Comparison of ENCODE assay signal across 22 mouse cellular contexts in the genomic region with DNA sequence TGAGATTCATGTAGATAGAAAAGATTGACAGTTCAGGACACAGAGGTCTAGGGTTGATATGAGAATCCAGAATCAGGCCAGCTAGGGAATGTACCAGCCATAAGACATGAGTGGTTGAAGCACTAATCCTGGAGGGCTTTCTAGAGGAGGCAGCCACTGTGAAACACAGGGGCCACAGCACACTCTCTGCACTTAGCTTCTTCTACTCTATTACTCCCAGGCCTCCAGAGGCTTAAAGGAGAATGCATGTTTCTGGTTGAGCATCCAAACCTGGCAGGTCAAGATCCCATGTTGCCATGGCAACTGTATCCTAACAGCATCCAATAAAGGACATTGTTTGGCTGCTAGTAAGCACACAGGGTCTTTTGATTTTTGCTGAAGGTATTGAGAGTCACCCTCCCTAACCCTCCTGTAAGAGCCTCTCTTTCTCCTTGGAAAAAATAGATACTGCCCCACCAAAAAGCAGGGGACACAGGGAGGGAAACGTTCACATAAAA.
DNase-seq lines count a peak whose midpoint lies in the region; ATAC-seq and TF ChIP-seq lines count a peak whose summit lies in the region.
"Had no signal": no experiment of that assay in that cellular context is flagged by ENCODE, and none has a peak within 500 bp of the region (broad histone marks: within the 10 kb centered on the region; RNA-seq: fewer than 3 reads in every experiment).

No protein-coding gene starts in this region.

- H3K27ac ChIP-seq in forebrain, postnatal 0 days (ENCODE audit: low read depth, low read length), result no peak overlapping the region
- no peak overlapping the region for H3K27ac ChIP-seq in forebrain, embryonic 11.5 days (ENCODE audit: low read depth, low read length)
- no peak overlapping the region for H3K27ac ChIP-seq in neural tube, embryonic 14.5 days (ENCODE audit: low read depth, low read length)
- H3K27ac ChIP-seq in hindbrain, postnatal 0 days, result no peak overlapping the region
- H3K27ac ChIP-seq in neural tube, embryonic 15.5 days (replicated peaks), result no peak overlapping the region
- H3K27ac ChIP-seq: gastrocnemius, adult 2 months; kidney, postnatal 0 days; left cerebral cortex, adult 2 months; limb, embryonic 15.5 days; liver, embryonic 14.5 days; neural tube, embryonic 13.5 days had no signal

- no peak overlapping the region for H3K4me3 ChIP-seq in forebrain, postnatal 0 days (ENCODE audit: low read depth, low read length)
- H3K4me3 ChIP-seq in forebrain, embryonic 11.5 days (ENCODE audit: low read depth, low read length), result no peak overlapping the region
- no peak overlapping the region for H3K4me3 ChIP-seq in neural tube, embryonic 14.5 days (ENCODE audit: low read depth, low read length)
- H3K4me3 ChIP-seq in hindbrain, postnatal 0 days (ENCODE audit: low read length), result no peak overlapping the region
- no peak overlapping the region for H3K4me3 ChIP-seq in neural tube, embryonic 15.5 days (replicated peaks)
- H3K4me3 ChIP-seq: gastrocnemius, adult 2 months; left cerebral cortex, adult 2 months; limb, embryonic 15.5 days; megakaryocyte, embryonic 14.5 days; neural tube, embryonic 13.5 days had no signal

- H3K36me3 ChIP-seq in forebrain, postnatal 0 days (ENCODE audit: insufficient read depth), result no peaks in the 10 kb centered on the region
- H3K36me3 ChIP-seq in forebrain, embryonic 11.5 days (ENCODE audit: control insufficient read depth, insufficient read depth, low read length), result no peaks in the 10 kb centered on the region
- no peaks in the 10 kb centered on the region for H3K36me3 ChIP-seq in neural tube, embryonic 14.5 days (ENCODE audit: control insufficient read depth, insufficient read depth, low read length)
- no peaks in the 10 kb centered on the region for H3K36me3 ChIP-seq in hindbrain, postnatal 0 days (ENCODE audit: insufficient read depth, low read length)
- no peaks in the 10 kb centered on the region for H3K36me3 ChIP-seq in neural tube, embryonic 15.5 days
- H3K36me3 ChIP-seq: limb, embryonic 15.5 days; neural tube, embryonic 13.5 days had no signal

- no peak for TF ChIP-seq CTCF in forebrain, postnatal 0 days (IDR thresholded peaks at IDR 0.05; ENCODE audit: low read depth)
- TF ChIP-seq CTCF in hindbrain, postnatal 0 days (IDR thresholded peaks at IDR 0.05; ENCODE audit: low read depth), result no peak

- no peaks in the 10 kb centered on the region for H3K4me1 ChIP-seq in forebrain, postnatal 0 days (ENCODE audit: insufficient read depth)
- no peaks in the 10 kb centered on the region for H3K4me1 ChIP-seq in forebrain, embryonic 11.5 days (replicated peaks; ENCODE audit: control insufficient read depth, insufficient read depth, low read length)
- no peaks in the 10 kb centered on the region for H3K4me1 ChIP-seq in neural tube, embryonic 14.5 days (ENCODE audit: control insufficient read depth, insufficient read depth, low read length)
- peaks cover 10% of the 10 kb centered on the region; the same call in 1 of the 2 replicates for H3K4me1 ChIP-seq in hindbrain, postnatal 0 days (ENCODE audit: insufficient read depth, low read length)
- peaks cover 10% of the 10 kb centered on the region for H3K4me1 ChIP-seq in neural tube, embryonic 15.5 days
- H3K4me1 ChIP-seq: limb, embryonic 15.5 days; megakaryocyte, embryonic 14.5 days had no signal

- H3K27me3 ChIP-seq in forebrain, postnatal 0 days (ENCODE audit: insufficient read depth, low read length), result no peaks in the 10 kb centered on the region
- no peaks in the 10 kb centered on the region for H3K27me3 ChIP-seq in forebrain, embryonic 11.5 days (ENCODE audit: control insufficient read depth, insufficient read depth, low read length)
- H3K27me3 ChIP-seq in neural tube, embryonic 14.5 days (ENCODE audit: control insufficient read depth, insufficient read depth, low read length), result no peaks in the 10 kb centered on the region
- no peaks in the 10 kb centered on the region for H3K27me3 ChIP-seq in hindbrain, postnatal 0 days (ENCODE audit: insufficient read depth, low read length)
- no peaks in the 10 kb centered on the region for H3K27me3 ChIP-seq in neural tube, embryonic 15.5 days (replicated peaks)
- H3K27me3 ChIP-seq: limb, embryonic 15.5 days; neural tube, embryonic 13.5 days had no signal

- WGBS in forebrain, postnatal 0 days, result 13% methylated on average over 1 of the region's 1 CpGs
- WGBS in forebrain, embryonic 11.5 days, result 35% methylated on average over 1 of the region's 1 CpGs
- 33% methylated on average over 1 of the region's 1 CpGs for WGBS in neural tube, embryonic 14.5 days
- WGBS in hindbrain, postnatal 0 days, result 33% methylated on average over 1 of the region's 1 CpGs
- WGBS in neural tube, embryonic 15.5 days, result 56% methylated on average over 1 of the region's 1 CpGs

- no peak overlapping the region for H3K4me2 ChIP-seq in forebrain, postnatal 0 days (ENCODE audit: low read depth)
- H3K4me2 ChIP-seq in forebrain, embryonic 11.5 days (ENCODE audit: low read depth, low read length, severe bottlenecking), result no peak overlapping the region
- no peak overlapping the region for H3K4me2 ChIP-seq in neural tube, embryonic 14.5 days (ENCODE audit: low read depth, low read length)
- no peak overlapping the region for H3K4me2 ChIP-seq in hindbrain, postnatal 0 days (ENCODE audit: low read depth, low read length)
- no peak overlapping the region for H3K4me2 ChIP-seq in neural tube, embryonic 15.5 days
- H3K4me2 ChIP-seq: limb, embryonic 15.5 days; lung, embryonic 14.5 days; neural tube, embryonic 13.5 days had no signal

- ATAC-seq in forebrain, postnatal 0 days, result peak; percentile 46
- no peak for ATAC-seq in forebrain, embryonic 11.5 days (replicated peaks; ENCODE audit: low FRiP score)
- peak; percentile 28; the same call in 1 of the 2 replicates for ATAC-seq in neural tube, embryonic 14.5 days (ENCODE audit: low read depth)
- peak; percentile 33; the same call in 1 of the 2 replicates for ATAC-seq in hindbrain, postnatal 0 days
- ATAC-seq in neural tube, embryonic 15.5 days (ENCODE audit: low FRiP score), result 0 out of 2 replicates have a peak, but pooled peaks have one; percentile 29
- ATAC-seq: activated CD4-positive, CD25-positive, alpha-beta regulatory T cell, adult 4 months; inflammation-experienced regulatory T-cells, adult 6 months had no signal

- no peak overlapping the region for H3K9ac ChIP-seq in forebrain, postnatal 0 days
- no peak overlapping the region for H3K9ac ChIP-seq in forebrain, embryonic 11.5 days (ENCODE audit: low read length)
- no peak overlapping the region for H3K9ac ChIP-seq in neural tube, embryonic 14.5 days (replicated peaks; ENCODE audit: low read depth, low read length)
- no peak overlapping the region for H3K9ac ChIP-seq in hindbrain, postnatal 0 days (replicated peaks; ENCODE audit: low read length)
- H3K9ac ChIP-seq in neural tube, embryonic 15.5 days (replicated peaks), result no peak overlapping the region
- H3K9ac ChIP-seq: limb, embryonic 15.5 days; liver, embryonic 14.5 days; lung, embryonic 14.5 days; neural tube, embryonic 13.5 days had no signal

- no peaks in the 10 kb centered on the region for H3K9me3 ChIP-seq in forebrain, postnatal 0 days (ENCODE audit: low read length)
- H3K9me3 ChIP-seq in forebrain, embryonic 11.5 days (ENCODE audit: control insufficient read depth, low read length), result no peaks in the 10 kb centered on the region
- no peaks in the 10 kb centered on the region for H3K9me3 ChIP-seq in neural tube, embryonic 14.5 days (ENCODE audit: control insufficient read depth, low read length)
- H3K9me3 ChIP-seq in hindbrain, postnatal 0 days (ENCODE audit: low read length), result no peaks in the 10 kb centered on the region
- H3K9me3 ChIP-seq in neural tube, embryonic 15.5 days (replicated peaks), result no peaks in the 10 kb centered on the region
- H3K9me3 ChIP-seq: limb, embryonic 15.5 days; megakaryocyte, embryonic 14.5 days; neural tube, embryonic 13.5 days had no signal

- DNase-seq in forebrain, postnatal 0 days, result peak; percentile 49
- DNase-seq in forebrain, embryonic 11.5 days (ENCODE audit: low spot score), result no peak
- no peak for DNase-seq in neural tube, embryonic 10.5 days (ENCODE audit: extremely low spot score, low spot score)
- DNase-seq in hindbrain, postnatal 0 days (ENCODE audit: low spot score), result peak; percentile 67
- no peak for DNase-seq in ovary, postnatal 36 days (ENCODE audit: low spot score)
- DNase-seq: adrenal gland, adult 8-10 months; cerebellum, adult 9-10 months; gastrocnemius, adult 2 months; kidney, adult 2 months; lung, embryonic 14.5 days; right cerebral cortex, postnatal 14 days; spleen, adult 18-20 months had no signal

Comparison
In these comparisons a context has a peak if more than half of its experiments do, and no peak if none do; other contexts are left out.
1. DNase-seq: peak in forebrain, postnatal 0 days (single experiment) and hindbrain, postnatal 0 days (single experiment); none in forebrain, embryonic 11.5 days (single experiment), neural tube, embryonic 10.5 days (single experiment) and ovary, postnatal 36 days (single experiment).